Mouse (Mus musculus) limb, embryonic 13.5 days (tissue): Measurements from ENCODE around the gene Fibin. TPM values are rescaled to one million over a fixed set of nuclear protein-coding genes. Genes with fewer than 3 reads are reported as not detected.
A peak's percentile ranks its signal among the peaks of the same experiment; 100 is the strongest.

Experiments
- ATAC-seq: fragments of 200-750 bp; cut with Nextera tagmentation; 2 replicates; pipeline ENCODE4 v1.8.0; 2017; ENCODE audit warnings: low read depth, moderate number of reproducible peaks, moderate TSS enrichment; ENCODE audit not compliant: low FRiP score
- H3K27ac ChIP-seq: fragments of 300-500 bp; sonication (generic); 2 replicates; pipeline ENCODE4 v1.5.1; 2015; ENCODE audit warnings: inconsistent platforms, mild to moderate bottlenecking, moderate library complexity
- H3K27me3 ChIP-seq: fragments of 300-500 bp; sonication (generic); 2 replicates; pipeline ENCODE4 v1.6.1; 2015; ENCODE audit warnings: mild to moderate bottlenecking, inconsistent platforms
- H3K36me3 ChIP-seq: fragments of 300-500 bp; sonication (generic); 2 replicates; pipeline ENCODE4 v1.6.1; 2015; ENCODE audit warnings: inconsistent platforms, mild to moderate bottlenecking, moderate library complexity
- H3K4me1 ChIP-seq: fragments of 300-500 bp; sonication (generic); 2 replicates; pipeline ENCODE4 v1.6.1; 2015; ENCODE audit warnings: inconsistent platforms
- H3K4me2 ChIP-seq: fragments of 300-500 bp; sonication (generic); replicated peaks from 2 replicates; pipeline ENCODE4 v1.6.1; 2015; ENCODE audit warnings: inconsistent platforms, mild to moderate bottlenecking, moderate library complexity
- H3K4me3 ChIP-seq: fragments of 300-500 bp; sonication (generic); 2 replicates; pipeline ENCODE4 v1.5.1; 2015; ENCODE audit warnings: moderate library complexity, mild to moderate bottlenecking, inconsistent platforms
- H3K9ac ChIP-seq: fragments of 300-500 bp; sonication (generic); 2 replicates; pipeline ENCODE4 v1.6.1; 2015; ENCODE audit warnings: mild to moderate bottlenecking, inconsistent platforms
- H3K9me3 ChIP-seq: fragments of 300-500 bp; sonication (generic); 2 replicates; pipeline ENCODE4 v1.6.1; 2016; ENCODE audit warnings: inconsistent platforms
- WGBS: fragments of 180-500 bp; shearing (Covaris S2); methylation state at CpG from one replicate; pipeline ENCODE4 v1.1.7; 2015; 5-methylcytosine and 5-hydroxymethylcytosine counted together
- polyA plus RNA-seq: library from polyadenylated mRNA; unstranded; fragments of >200 nt; fragmentation: Nextera tagmentation; extraction: Ambion mirVana; gene quantifications from 2 replicates; pipeline ENCODE4 v1.2.1, GENCODE M21; 2015

Gene Fibin
- polyA plus RNA-seq, 1 experiment from 2014 or later = 146 TPM

DNA sequence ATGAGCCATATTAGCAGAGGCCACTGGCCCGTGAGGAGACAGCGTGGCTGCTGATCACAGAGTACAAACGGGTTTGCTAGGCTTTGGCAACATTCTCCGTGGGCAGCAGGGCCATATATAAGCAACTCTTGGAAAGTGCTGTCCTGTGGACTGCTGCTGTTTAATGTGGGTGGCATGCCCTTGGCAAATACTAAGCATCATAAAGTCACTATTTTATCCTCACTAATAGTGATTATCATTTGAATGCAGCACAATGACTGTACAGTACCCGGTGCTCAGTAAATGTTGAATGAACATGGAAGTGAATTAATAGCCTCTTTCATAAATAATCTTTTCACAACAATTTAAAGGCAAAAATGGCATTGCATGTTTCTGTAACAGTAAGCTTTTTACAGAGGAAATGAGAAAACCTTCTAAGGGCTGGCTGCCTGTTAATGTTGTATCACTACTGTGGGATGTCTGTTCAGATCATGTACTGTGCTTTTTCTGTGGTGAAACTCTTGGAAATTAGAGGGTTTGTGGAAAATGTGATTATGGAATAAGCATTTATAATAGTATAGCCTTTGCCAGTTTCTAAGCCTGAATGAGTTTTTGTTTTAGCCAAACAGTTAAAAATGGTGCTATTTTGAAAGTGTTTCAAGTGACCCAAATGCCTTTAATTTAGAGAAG lies 9.5 kb downstream of the Fibin start:
- 71% methylated on average over 5 of the region's 5 CpGs for WGBS
- Histone ChIP-seq H3K9ac (no peak overlapping the region), H3K9me3 (no peaks in the 10 kb centered on the region), H3K27ac (peak overlapping the region; percentile 78; the same call in 1 of the 2 replicates), H3K4me1 (peaks cover 17% of the 10 kb centered on the region; the same call in 1 of the 2 replicates), H3K27me3 (no peaks in the 10 kb centered on the region), H3K36me3 (no peaks in the 10 kb centered on the region), H3K4me2 (no peak overlapping the region), H3K4me3 (no peak overlapping the region)
- ATAC-seq = peak; percentile 67; the same call in 1 of the 2 replicates

DNA sequence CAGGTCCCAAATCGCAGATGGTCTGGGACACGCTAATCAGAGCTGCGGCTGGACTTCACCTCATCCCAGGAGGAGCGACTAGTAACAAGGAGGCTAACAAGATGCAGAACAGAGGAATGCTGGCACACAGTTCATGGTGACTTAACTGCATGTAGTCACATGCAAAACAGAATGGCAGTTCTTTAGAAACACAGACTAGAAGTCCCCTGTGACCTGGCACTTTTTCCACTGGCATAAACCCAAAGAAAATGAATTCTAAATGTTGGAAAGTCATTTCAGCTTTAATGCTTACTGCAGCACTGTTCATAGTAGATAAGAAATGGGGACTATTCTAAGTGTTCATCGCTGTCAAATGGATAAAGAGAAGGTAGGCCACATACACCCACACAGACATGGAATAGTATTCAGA lies 11.1 kb downstream of the Fibin start:
- no peak for ATAC-seq
- H3K27me3 ChIP-seq = no peaks in the 10 kb centered on the region
- WGBS = 56% methylated on average over 5 of the region's 5 CpGs
- no peak overlapping the region for H3K27ac ChIP-seq
- no peak overlapping the region for H3K4me3 ChIP-seq
- H3K4me1 ChIP-seq = peaks cover 15% of the 10 kb centered on the region; the same call in 1 of the 2 replicates
- no peak overlapping the region for H3K9ac ChIP-seq
- no peak overlapping the region for H3K4me2 ChIP-seq
- no peaks in the 10 kb centered on the region for H3K36me3 ChIP-seq
- H3K9me3 ChIP-seq = no peaks in the 10 kb centered on the region

DNA sequence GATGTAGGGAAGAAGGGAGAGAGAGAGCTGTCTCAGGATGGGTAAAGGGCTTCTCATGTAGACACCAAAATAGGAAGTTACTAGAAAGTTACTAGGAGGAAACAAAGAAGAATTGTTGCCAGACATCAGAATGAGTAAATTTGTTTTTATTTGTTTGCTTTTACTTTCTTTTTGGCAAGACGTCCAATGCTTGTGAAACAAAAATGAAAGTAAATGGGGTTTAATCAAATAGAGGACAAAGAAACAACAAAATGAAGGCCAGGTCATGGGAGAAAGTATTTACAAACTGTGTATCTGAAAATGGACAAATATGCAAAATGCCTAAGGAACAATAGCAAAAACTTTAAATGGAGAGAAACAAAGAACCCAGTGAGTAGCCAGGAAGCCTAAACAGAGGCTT lies 11.6 kb downstream of the Fibin start:
- Histone ChIP-seq H3K36me3 (no peaks in the 10 kb centered on the region), H3K27me3 (no peaks in the 10 kb centered on the region), H3K9me3 (no peaks in the 10 kb centered on the region), H3K4me2 (no peak overlapping the region), H3K9ac (no peak overlapping the region), H3K4me3 (no peak overlapping the region), H3K4me1 (peaks cover 15% of the 10 kb centered on the region; the same call in 1 of the 2 replicates), H3K27ac (no peak overlapping the region)
- no peak for ATAC-seq
- WGBS = 70% methylated on average over 1 of the region's 1 CpGs

DNA sequence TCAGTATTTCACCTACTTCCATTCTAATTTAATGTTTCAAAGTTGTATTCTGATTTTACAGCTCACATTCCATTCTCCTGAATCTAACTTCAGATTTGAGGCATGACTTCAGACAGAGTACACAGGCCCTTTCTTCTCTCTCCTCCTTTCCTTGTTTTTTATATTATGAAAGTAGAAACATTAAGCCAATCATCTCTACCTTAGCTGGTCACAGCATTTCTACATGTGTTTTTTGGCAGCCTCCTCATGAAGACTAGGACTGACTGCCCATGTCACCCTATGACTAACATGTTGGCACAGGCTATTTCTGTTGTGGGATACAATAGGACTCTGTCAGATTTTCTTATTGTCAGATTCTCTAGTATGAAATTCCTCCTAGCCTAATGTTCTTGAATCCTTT lies 34.0 kb downstream of the Fibin start:
- H3K4me3 ChIP-seq = no peak overlapping the region
- no peak overlapping the region for H3K27ac ChIP-seq
- no peak overlapping the region for H3K9ac ChIP-seq
- H3K4me1 ChIP-seq = no peaks in the 10 kb centered on the region
- no peaks in the 10 kb centered on the region for H3K36me3 ChIP-seq
- no peak for ATAC-seq
- no peak overlapping the region for H3K4me2 ChIP-seq
- no peaks in the 10 kb centered on the region for H3K9me3 ChIP-seq
- no peaks in the 10 kb centered on the region for H3K27me3 ChIP-seq

DNA sequence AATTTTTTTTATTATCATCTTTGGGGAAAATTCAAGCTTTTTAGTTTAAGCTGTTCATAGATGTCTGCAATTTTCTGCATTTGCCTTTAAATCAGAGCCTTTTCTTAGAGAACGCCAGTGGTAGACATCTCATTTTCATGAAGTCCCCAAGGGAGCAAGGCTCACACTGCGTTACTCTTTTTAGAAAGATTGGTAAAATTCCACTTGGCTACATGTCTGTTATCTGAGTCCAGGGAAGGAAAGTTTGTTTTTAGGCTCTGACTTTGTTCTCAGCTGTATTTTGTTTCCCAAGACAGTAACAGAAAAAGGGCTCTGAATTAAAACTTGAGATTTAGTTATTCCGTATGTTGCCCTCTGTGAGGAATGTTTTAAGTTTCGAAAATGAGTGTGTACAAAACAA lies 43.0 kb downstream of the Fibin start:
- Histone ChIP-seq H3K9me3 (no peaks in the 10 kb centered on the region), H3K4me2 (no peak overlapping the region), H3K4me3 (no peak overlapping the region), H3K36me3 (no peaks in the 10 kb centered on the region), H3K27ac (no peak overlapping the region), H3K4me1 (no peaks in the 10 kb centered on the region), H3K27me3 (no peaks in the 10 kb centered on the region), H3K9ac (no peak overlapping the region)
- ATAC-seq = no peak
- 69% methylated on average over 4 of the region's 4 CpGs for WGBS

DNA sequence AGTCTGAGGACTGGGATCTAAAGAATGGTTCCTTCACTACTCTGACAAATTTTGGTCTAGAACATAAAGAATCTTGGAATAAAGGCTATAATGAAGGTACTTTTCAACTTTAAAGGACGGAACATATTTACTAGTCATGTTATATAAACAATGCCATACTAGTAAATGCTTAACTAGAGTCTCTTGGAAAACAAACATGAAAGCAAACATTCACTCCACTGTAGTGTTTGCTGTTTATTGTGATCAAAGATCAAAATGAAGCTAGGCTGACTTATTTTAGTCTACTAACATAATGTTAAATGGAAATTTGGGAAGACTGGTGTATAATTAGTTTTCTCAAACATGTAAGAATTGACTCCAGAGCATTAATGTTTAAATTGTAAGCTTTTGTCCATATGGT lies 43.7 kb downstream of the Fibin start:
- WGBS = 80% methylated on average over 1 of the region's 1 CpGs
- ATAC-seq = no peak
- no peak overlapping the region for H3K9ac ChIP-seq
- no peak overlapping the region for H3K4me3 ChIP-seq
- no peaks in the 10 kb centered on the region for H3K9me3 ChIP-seq
- no peak overlapping the region for H3K27ac ChIP-seq
- H3K4me1 ChIP-seq = 0 out of 2 replicates have a peak, but pooled peaks cover 1% of the 10 kb centered on the region
- no peak overlapping the region for H3K4me2 ChIP-seq
- no peaks in the 10 kb centered on the region for H3K27me3 ChIP-seq
- no peaks in the 10 kb centered on the region for H3K36me3 ChIP-seq

DNA sequence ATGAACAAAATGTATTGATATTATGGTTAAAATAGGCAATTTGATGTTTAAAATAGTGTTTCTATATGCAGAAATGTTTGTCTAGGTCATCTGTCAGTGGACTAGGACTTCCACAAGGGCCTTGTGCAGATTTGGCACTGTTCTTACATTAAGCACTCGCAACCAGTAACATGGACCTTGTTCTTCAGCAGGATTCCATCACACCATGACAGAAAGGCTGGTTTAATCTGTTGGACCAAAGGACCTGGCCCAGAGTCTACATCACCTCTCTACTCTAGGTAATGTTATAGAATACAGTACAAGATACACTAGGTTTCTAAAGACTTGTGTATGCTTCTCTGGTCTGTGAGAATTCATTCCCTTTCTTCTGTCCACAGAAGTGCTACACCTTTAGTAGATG lies 44.3 kb downstream of the Fibin start:
- Histone ChIP-seq H3K9me3 (no peaks in the 10 kb centered on the region), H3K27ac (no peak overlapping the region), H3K4me3 (no peak overlapping the region), H3K27me3 (no peaks in the 10 kb centered on the region), H3K36me3 (no peaks in the 10 kb centered on the region), H3K9ac (no peak overlapping the region), H3K4me1 (0 out of 2 replicates have a peak, but pooled peaks cover 5% of the 10 kb centered on the region), H3K4me2 (no peak overlapping the region)
- ATAC-seq = no peak
- 90% methylated on average over 1 of the region's 1 CpGs for WGBS

DNA sequence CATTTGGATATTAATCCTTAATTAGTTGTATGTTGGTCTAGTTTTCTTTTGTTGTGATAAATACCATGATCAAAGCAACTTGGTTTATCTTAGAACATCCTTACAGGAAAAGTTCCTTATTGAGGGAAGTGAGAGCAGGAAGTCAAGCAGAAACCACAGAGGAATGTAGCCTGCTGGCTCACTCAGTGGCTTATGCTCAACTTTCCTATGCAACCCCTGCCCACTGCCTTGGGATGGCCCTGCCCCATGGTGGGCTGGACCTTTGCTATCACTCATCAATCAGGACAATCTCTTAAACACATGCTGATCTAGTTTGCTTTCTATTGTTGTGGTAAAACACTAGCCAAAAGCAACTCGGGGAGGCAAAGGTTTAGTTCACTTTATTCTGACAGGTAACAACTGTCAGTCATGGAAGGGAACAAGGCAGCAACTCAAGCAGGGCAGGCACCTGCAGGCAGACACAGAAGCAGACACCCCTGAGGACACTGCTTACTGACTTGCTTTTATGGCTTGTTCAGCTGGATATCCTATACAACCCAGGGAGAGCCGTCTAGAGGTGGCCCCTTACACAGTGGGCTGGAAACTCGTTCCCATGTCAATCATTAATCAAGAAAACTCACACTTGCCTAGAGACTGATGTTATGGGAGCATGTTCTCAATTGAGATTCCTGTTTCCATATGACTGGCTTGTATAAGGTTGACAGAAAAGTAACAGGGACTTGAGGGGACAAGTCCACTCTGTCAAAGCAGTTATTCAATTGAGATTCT lies 46.7 kb downstream of the Fibin start:
- no peaks in the 10 kb centered on the region for H3K27me3 ChIP-seq
- H3K4me2 ChIP-seq = no peak overlapping the region
- 44% methylated on average over 3 of the region's 3 CpGs for WGBS
- H3K36me3 ChIP-seq = no peaks in the 10 kb centered on the region
- 0 out of 2 replicates have a peak, but pooled peaks cover 5% of the 10 kb centered on the region for H3K4me1 ChIP-seq
- no peak overlapping the region for H3K4me3 ChIP-seq
- H3K27ac ChIP-seq = no peak overlapping the region
- H3K9me3 ChIP-seq = no peaks in the 10 kb centered on the region
- H3K9ac ChIP-seq = no peak overlapping the region
- no peak for ATAC-seq

DNA sequence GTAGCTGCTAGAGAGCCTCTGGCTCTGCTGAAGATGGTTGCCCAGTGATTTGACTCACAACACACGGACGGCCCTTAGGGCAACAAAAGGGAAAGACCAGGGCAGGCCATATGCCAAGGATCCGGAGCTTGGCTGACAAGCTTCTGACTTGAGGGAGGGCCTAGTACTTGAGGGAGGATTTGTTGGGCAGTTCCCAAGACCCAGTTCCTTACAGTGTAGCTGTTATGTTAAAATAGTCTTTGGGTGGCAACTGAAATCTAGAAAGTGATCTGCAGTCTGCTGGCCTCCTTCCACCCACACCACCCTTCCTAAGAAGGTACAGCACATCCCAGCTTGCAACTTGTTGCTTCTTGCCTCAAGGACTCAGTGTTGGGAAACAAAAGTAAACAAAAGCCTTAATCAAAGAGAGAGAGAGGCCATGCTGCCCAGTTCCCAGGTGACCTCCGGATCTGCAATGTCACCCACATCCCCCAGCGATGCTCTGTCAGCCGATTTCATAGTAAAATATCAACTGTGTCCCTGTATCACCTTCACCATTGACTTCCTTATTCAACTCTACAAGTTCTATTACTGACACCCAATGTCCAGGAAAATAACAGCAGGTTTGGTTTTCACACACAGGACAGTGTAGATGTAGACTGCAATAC lies 48.4 kb downstream of the Fibin start, which contains the start of gene Bbox1:
Gene Bbox1 (minus strand): TSS at position 52 of the 647 bp plus-strand sequence.
- no peak within 1 kb of the TSS; the same call in 1 of the 2 replicates for H3K27ac ChIP-seq
- no peaks in the 10 kb centered on the region for H3K27me3 ChIP-seq
- no peak within 1 kb of the TSS for H3K9ac ChIP-seq
- 0 out of 2 replicates have a peak, but pooled peaks cover 5% of the 10 kb centered on the region for H3K4me1 ChIP-seq
- WGBS = 86% methylated on average over 6 of the region's 6 CpGs
- no peak for ATAC-seq
- no peaks in the 10 kb centered on the region for H3K36me3 ChIP-seq
- H3K4me2 ChIP-seq = no peak within 1 kb of the TSS
- no peak within 1 kb of the TSS for H3K4me3 ChIP-seq
- H3K9me3 ChIP-seq = no peaks in the 10 kb centered on the region

DNA sequence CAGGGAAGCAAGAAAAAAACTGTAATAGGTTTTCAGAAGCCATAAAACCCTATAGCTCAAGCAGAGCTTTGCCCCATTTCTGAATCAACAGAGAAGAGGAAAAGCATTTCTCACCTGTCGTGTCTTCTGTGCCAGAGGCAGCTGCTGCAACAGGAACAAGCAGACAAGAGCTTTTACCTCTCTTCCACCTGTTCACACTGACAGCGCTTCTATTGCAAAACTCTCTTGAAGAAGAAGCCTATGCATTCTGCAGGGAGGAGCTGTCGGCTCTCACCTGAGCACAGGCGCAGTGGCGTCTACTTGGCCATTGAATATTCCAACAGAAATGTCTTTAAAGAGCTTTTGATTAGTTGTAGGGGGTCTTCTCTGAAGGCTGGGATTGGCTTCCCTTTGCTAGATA lies 48.9 kb downstream of the Fibin start:
- H3K9me3 ChIP-seq = no peaks in the 10 kb centered on the region
- H3K4me3 ChIP-seq = no peak overlapping the region
- H3K36me3 ChIP-seq = no peaks in the 10 kb centered on the region
- H3K4me1 ChIP-seq = 0 out of 2 replicates have a peak, but pooled peaks cover 5% of the 10 kb centered on the region
- no peak overlapping the region for H3K4me2 ChIP-seq
- no peaks in the 10 kb centered on the region for H3K27me3 ChIP-seq
- 83% methylated on average over 5 of the region's 5 CpGs for WGBS
- no peak for ATAC-seq
- H3K27ac ChIP-seq = no peak overlapping the region
- H3K9ac ChIP-seq = no peak overlapping the region

DNA sequence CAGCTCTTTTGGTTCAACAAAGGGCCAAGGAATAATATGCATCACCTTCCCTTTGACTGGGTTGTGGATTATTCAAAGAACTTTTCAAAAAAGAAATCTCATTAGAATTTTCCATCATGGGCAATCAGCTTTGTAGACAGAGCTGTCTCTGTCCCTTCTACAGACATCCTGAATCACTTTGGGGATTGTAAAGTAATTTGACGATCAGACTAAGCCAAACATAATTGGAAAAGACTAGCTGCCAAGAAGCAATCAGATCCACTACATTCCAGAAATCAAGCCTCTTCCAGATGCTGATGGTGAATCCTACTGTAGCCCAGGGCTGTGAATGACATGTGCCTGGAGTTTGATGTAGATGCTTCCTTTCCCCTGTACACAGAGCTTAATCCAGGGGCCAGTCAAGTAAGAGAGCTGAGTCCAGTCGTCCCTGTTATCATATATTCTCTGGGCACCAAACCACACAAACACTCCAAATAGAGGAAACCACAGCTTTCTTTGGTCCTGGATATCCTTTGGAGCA lies 49.6 kb downstream of the Fibin start:
- Histone ChIP-seq H3K27ac (no peak overlapping the region; the same call in 1 of the 2 replicates), H3K27me3 (no peaks in the 10 kb centered on the region), H3K36me3 (no peaks in the 10 kb centered on the region), H3K4me3 (no peak overlapping the region), H3K4me1 (0 out of 2 replicates have a peak, but pooled peaks cover 5% of the 10 kb centered on the region), H3K4me2 (no peak overlapping the region), H3K9me3 (no peaks in the 10 kb centered on the region), H3K9ac (no peak overlapping the region)
- no peak for ATAC-seq
- WGBS = 51% methylated on average over 2 of the region's 2 CpGs
